Mouse (Mus musculus) right cerebral cortex, postnatal 36 days (tissue): ENCODE data around the gene Tnfaip3.

Experiments
- DNase-seq, 2 experiments: peaks; one replicate each; pipeline ENCODE4 v3.0.0; 2022; ENCODE audit warnings: low spot score in 2 of 2, mixed read lengths in 1 of 2

Tnfaip3 gene

DNA sequence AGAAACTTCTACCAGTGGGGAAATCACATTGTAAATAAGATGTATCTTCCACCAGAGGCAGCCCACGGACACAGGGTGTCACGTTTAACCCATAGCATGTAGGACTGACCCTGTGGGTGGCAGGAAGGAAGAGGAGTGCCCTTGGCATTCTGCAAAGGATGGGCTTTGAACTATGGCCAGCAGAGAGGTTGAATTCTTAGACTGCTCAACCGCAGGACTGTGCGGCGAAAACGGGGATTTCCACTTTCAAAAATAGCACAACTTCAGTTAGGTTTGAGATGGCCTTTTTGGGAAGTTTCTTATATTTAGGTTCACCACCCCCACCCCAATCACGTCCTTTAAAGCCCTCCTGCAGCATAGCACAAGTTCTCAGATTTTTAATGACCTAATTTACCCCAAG, 50.6 kb downstream of the Tnfaip3 start:
- DNase-seq: no peak

DNA sequence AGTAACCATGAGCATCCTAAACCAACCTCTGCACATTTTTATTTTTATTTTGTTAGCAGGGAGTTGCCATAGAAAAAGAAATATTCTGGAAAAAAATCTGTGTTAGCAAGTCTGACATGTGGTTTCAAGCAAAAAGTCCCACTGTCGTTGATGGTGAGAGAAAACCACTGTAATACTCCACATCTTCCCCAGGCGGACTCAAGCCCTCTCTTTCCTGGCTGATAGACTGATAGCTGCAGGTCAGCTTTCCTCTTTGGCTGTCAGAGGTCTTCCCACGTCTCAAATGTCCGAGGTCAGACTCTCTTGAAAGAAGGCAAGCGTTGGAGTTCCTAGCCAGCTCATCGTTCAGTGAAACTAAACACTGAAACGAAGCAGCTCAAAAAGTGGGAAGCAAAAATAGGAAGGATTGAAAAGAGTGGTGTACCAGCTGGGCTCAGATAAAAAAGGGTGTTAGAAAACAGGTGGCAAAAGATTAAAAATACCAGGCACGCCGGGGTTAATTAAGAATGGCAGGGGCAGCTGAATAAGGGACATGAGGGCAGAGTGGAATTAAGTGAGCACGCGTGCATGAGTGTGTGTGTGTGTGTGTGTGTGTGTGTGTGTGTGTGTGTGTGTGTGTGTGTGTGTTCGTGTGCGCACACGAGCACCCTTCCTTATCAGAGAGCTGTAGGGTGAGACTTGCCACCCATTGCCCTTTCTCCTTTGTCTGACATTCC, 55.5 kb downstream of the Tnfaip3 start:
- DNase-seq: no peak

DNA sequence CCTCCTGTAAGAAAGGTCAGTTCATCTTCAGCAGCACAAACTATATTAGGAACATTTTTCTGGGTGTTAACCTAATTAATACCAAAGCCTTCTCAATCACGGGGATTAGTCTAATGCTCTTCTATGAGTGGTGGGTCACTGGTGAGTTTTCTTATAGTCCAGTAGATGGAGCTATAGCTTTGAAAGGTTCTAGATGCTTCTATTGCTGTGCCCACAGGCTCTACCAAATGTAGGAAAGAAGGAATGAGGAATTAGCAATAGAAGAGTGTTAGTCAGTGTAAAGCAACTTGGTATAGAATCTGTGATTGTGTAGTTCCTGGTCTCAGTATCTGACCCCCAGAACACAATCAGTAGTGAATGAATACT, 61.8 kb downstream of the Tnfaip3 start:
- DNase-seq: no peak

DNA sequence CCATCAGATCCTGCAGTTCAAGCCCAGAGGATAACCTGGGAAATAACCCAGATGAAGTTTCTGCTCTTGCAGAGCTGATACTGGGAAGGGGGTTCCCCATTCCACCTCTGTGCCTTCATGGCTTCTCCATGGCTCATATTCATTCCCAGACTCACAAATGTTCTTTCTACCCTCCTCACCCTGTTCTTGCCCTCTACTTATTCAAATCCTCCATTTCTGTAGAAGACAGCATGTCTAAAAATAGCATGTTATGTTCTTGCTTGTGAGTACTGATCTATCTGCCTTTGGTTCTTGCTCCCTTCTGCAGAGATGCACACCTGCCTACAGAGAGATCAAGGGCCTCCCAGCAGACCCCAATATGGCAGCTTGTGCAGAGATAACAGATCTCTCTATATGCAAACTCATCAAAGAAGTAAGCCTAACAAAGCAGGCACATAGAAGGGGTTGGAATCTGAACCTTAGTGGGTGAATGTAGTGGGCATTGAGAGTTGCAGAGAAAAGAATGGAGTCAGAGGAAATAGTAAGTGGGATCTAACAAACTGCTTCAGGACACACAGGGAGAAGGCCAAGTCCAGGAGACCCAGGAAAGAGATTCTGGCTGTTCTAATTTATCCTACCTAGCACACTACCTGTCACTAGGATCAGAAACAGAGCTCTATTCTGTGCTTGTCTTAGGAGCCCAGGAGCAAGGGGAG, 62.3 kb downstream of the Tnfaip3 start:
- DNase-seq: no peak
